Mouse (Mus musculus) lung, adult 2 months (tissue): Measurements from ENCODE around the gene Cacnb3.

Experiments used
- CTCF ChIP-seq: fragments of 200-500 bp; IDR thresholded peaks from 2 replicates; pipeline ENCODE4 v1.5.1; 2011; ENCODE audit warnings: mild to moderate bottlenecking, low read length, control low read depth; ENCODE audit not compliant: insufficient read depth
- POLR2A ChIP-seq: fragments of 200-500 bp; IDR thresholded peaks from 2 replicates; pipeline ENCODE4 v1.6.1; 2011; ENCODE audit warnings: low read depth, mild to moderate bottlenecking, control low read depth, low read length, borderline replicate concordance; ENCODE audit errors: extremely low read depth

GRCm38 (mm10) chr15:98623361-98623821 lies 7.2 kb upstream of the Cacnb3 start:
- TF ChIP-seq CTCF (no peak), POLR2A (no peak)
